13 mouse cellular contexts compared by ENCODE assay signal in genomic region chr13:54582126-54582525, GRCm38 (mm10). TPM values are rescaled to one million over a fixed set of nuclear protein-coding genes. Genes with fewer than 3 reads are reported as not detected.
DNase-seq lines count a peak whose midpoint lies in the region; ATAC-seq and TF ChIP-seq lines count a peak whose summit lies in the region.
"Had no signal": no experiment of that assay in that cellular context is flagged by ENCODE, and none has a peak within 500 bp of the region (broad histone marks: within the 10 kb centered on the region; RNA-seq: fewer than 3 reads in every experiment).

No protein-coding gene starts in this region.

- no peak overlapping the region for H3K9ac ChIP-seq in forebrain, embryonic 13.5 days
- no peak overlapping the region for H3K9ac ChIP-seq in forebrain, embryonic 16.5 days (replicated peaks; ENCODE audit: low read depth, low read length)
- H3K9ac ChIP-seq in limb, embryonic 12.5 days (replicated peaks): no peak overlapping the region
- H3K9ac ChIP-seq in MEL (ENCODE audit: control insufficient read depth, low read depth, low read length, poor library complexity, severe bottlenecking): no peak overlapping the region
- H3K9ac ChIP-seq: heart, embryonic 13.5 days; neural tube, embryonic 13.5 days had no signal

- H3K27me3 ChIP-seq in forebrain, embryonic 13.5 days: no peaks in the 10 kb centered on the region
- no peaks in the 10 kb centered on the region for H3K27me3 ChIP-seq in forebrain, embryonic 16.5 days (replicated peaks; ENCODE audit: control insufficient read depth, insufficient read depth, low read length)
- no peaks in the 10 kb centered on the region for H3K27me3 ChIP-seq in limb, embryonic 12.5 days
- no peaks in the 10 kb centered on the region for H3K27me3 ChIP-seq in limb, embryonic 10.5 days (ENCODE audit: low read depth, poor library complexity, severe bottlenecking)
- H3K27me3 ChIP-seq in MEL (ENCODE audit: control insufficient read depth in 1 of 2, insufficient read depth in 2 of 2, low read length in 2 of 2): no peaks in the 10 kb centered on the region
- H3K27me3 ChIP-seq: heart, embryonic 13.5 days; neural tube, embryonic 13.5 days had no signal

- 0 out of 2 replicates have a peak, but pooled peaks cover 2% of the 10 kb centered on the region for H3K79me2 ChIP-seq in MEL (ENCODE audit: control insufficient read depth, insufficient read depth, low read length, poor library complexity)

- no peak for TF ChIP-seq RAD21 in MEL (IDR thresholded peaks at IDR 0.05; ENCODE audit: low read depth, low read length)

- TF ChIP-seq CTCF in MEL (IDR thresholded peaks at IDR 0.05 in 2 of 3, conservative IDR thresholded peaks at IDR 0.05 in 1 of 3; ENCODE audit: control insufficient read depth in 1 of 3, insufficient read depth in 1 of 3, low read depth in 2 of 3, low read length in 3 of 3, poor library complexity in 1 of 3, severe bottlenecking in 1 of 3): no peak
- no peak for TF ChIP-seq CTCF in brain, embryonic 14.5 days (IDR thresholded peaks at IDR 0.05; ENCODE audit: borderline replicate concordance, extremely low read depth, insufficient read depth, insufficient read length)

- ATAC-seq in forebrain, embryonic 13.5 days: no peak
- no peak for ATAC-seq in forebrain, embryonic 16.5 days
- no peak for ATAC-seq in limb, embryonic 12.5 days (ENCODE audit: insufficient number of reproducible peaks, insufficient read depth, low FRiP score, low TSS enrichment, low read depth)

- H3K27ac ChIP-seq in forebrain, embryonic 13.5 days: peak overlapping the region; percentile 25; the same call in 1 of the 2 replicates
- no peak overlapping the region for H3K27ac ChIP-seq in forebrain, embryonic 16.5 days (ENCODE audit: low read length)
- 0 out of 2 replicates have a peak overlapping the region, but pooled peaks have one; percentile 17 for H3K27ac ChIP-seq in limb, embryonic 12.5 days
- no peak overlapping the region for H3K27ac ChIP-seq in limb, embryonic 10.5 days
- no peak overlapping the region for H3K27ac ChIP-seq in MEL (ENCODE audit: control insufficient read depth, low read depth, low read length)
- H3K27ac ChIP-seq: heart, embryonic 13.5 days; neural tube, embryonic 13.5 days had no signal

- H3K36me3 ChIP-seq in forebrain, embryonic 13.5 days (ENCODE audit: poor library complexity, severe bottlenecking): peaks cover 93% of the 10 kb centered on the region
- peaks cover 12% of the 10 kb centered on the region for H3K36me3 ChIP-seq in forebrain, embryonic 16.5 days (ENCODE audit: control insufficient read depth, insufficient read depth)
- peaks cover 99% of the 10 kb centered on the region for H3K36me3 ChIP-seq in limb, embryonic 12.5 days
- peaks cover 100% of the 10 kb centered on the region for H3K36me3 ChIP-seq in limb, embryonic 10.5 days
- H3K36me3 ChIP-seq in MEL (ENCODE audit: control insufficient read depth in 1 of 2, insufficient read depth in 2 of 2, low read length in 2 of 2): peaks cover 2 to 7% of the 10 kb centered on the region in 2 experiments; a peak in 3 of 4 replicates

- TF ChIP-seq EP300 in MEL (IDR thresholded peaks at IDR 0.05; ENCODE audit: low read depth in 1 of 2, low read length in 2 of 2): no peak

- H3K4me2 ChIP-seq in forebrain, embryonic 13.5 days: no peak overlapping the region
- no peak overlapping the region for H3K4me2 ChIP-seq in forebrain, embryonic 16.5 days (ENCODE audit: low read length)
- H3K4me2 ChIP-seq in limb, embryonic 12.5 days: no peak overlapping the region
- H3K4me2 ChIP-seq: heart, embryonic 13.5 days; neural tube, embryonic 13.5 days had no signal

- no peak for DNase-seq in limb, embryonic 10.5 days (ENCODE audit: low spot score)
- DNase-seq in MEL (ENCODE audit: low read depth, low spot score): no peak
- DNase-seq in brain, embryonic 14.5 days (ENCODE audit: low read depth): peak; percentile 59
- no peak for DNase-seq in ovary, adult 18-20 months (ENCODE audit: low spot score)
- DNase-seq in yolk sac, embryonic 10.5 days (ENCODE audit: low spot score): no peak
- DNase-seq: cerebellum, adult 9-10 months; liver had no signal

- no peak overlapping the region for H3K4me3 ChIP-seq in forebrain, embryonic 13.5 days
- no peak overlapping the region for H3K4me3 ChIP-seq in forebrain, embryonic 16.5 days (replicated peaks; ENCODE audit: low read length)
- no peak overlapping the region for H3K4me3 ChIP-seq in limb, embryonic 12.5 days (replicated peaks)
- no peak overlapping the region for H3K4me3 ChIP-seq in limb, embryonic 10.5 days
- H3K4me3 ChIP-seq in MEL (ENCODE audit: control insufficient read depth in 1 of 2, insufficient read depth in 1 of 2, low read depth in 2 of 2, low read length in 2 of 2): no peak overlapping the region
- H3K4me3 ChIP-seq: erythroblast, embryonic 14.5 days; heart, embryonic 13.5 days; neural tube, embryonic 13.5 days had no signal

- peaks cover 14% of the 10 kb centered on the region for H3K4me1 ChIP-seq in forebrain, embryonic 13.5 days
- peaks cover 3% of the 10 kb centered on the region for H3K4me1 ChIP-seq in forebrain, embryonic 16.5 days (replicated peaks; ENCODE audit: control insufficient read depth, insufficient read depth, low read length)
- no peaks in the 10 kb centered on the region for H3K4me1 ChIP-seq in limb, embryonic 12.5 days (replicated peaks)
- H3K4me1 ChIP-seq in limb, embryonic 10.5 days: no peaks in the 10 kb centered on the region; the same call in 1 of the 2 replicates
- peaks cover 0 to 5% of the 10 kb centered on the region in 2 experiments; a peak in 2 of 4 replicates for H3K4me1 ChIP-seq in MEL (ENCODE audit: control insufficient read depth in 1 of 2, insufficient read depth in 2 of 2, low read length in 2 of 2)

- no peaks in the 10 kb centered on the region for H3K9me3 ChIP-seq in forebrain, embryonic 13.5 days (replicated peaks)
- no peaks in the 10 kb centered on the region for H3K9me3 ChIP-seq in forebrain, embryonic 16.5 days (ENCODE audit: control insufficient read depth, low read length)
- H3K9me3 ChIP-seq in limb, embryonic 12.5 days: no peaks in the 10 kb centered on the region
- H3K9me3 ChIP-seq in limb, embryonic 10.5 days (replicated peaks): no peaks in the 10 kb centered on the region
- no peaks in the 10 kb centered on the region for H3K9me3 ChIP-seq in MEL (replicated peaks; ENCODE audit: insufficient read depth, low read length)
- H3K9me3 ChIP-seq: heart, embryonic 13.5 days; neural tube, embryonic 13.5 days had no signal

- TF ChIP-seq POLR2A in MEL (IDR thresholded peaks at IDR 0.05; ENCODE audit: control insufficient read depth in 1 of 2, insufficient read depth in 1 of 2, low read depth in 1 of 2, low read length in 2 of 2, poor library complexity in 1 of 2): no peak; a peak in 1 of 4 replicates
- TF ChIP-seq POLR2A in brain, embryonic 14.5 days (IDR thresholded peaks at IDR 0.05; ENCODE audit: borderline replicate concordance, extremely low read depth, insufficient read depth, insufficient read length, poor library complexity, severe bottlenecking): no peak

- 49% methylated on average over 10 of the region's 10 CpGs for WGBS in forebrain, embryonic 13.5 days
- WGBS in forebrain, embryonic 16.5 days: 33% methylated on average over 10 of the region's 10 CpGs
- whole genome bisulfite sequencing in limb, embryonic 12.5 days: 81% methylated on average over 10 of the region's 10 CpGs
- 92% methylated on average over 10 of the region's 10 CpGs for WGBS in limb, embryonic 10.5 days

RNA-seq across cellular contexts. Expression of gene Arl10, which starts 7.3 kb away (rescaled TPM):
- polyA plus RNA-seq in forebrain, embryonic 13.5 days (2015; fragmentation: Nextera tagmentation; extraction: Ambion mirVana): 52.1 and 53.5 TPM in 2 replicates
- polyA plus RNA-seq in forebrain, embryonic 16.5 days (2015; fragmentation: Nextera tagmentation; extraction: Ambion mirVana): 79.7 and 92.5 TPM in 2 replicates
- 38.8 and 39.6 TPM in 2 replicates for polyA plus RNA-seq in limb, embryonic 12.5 days (2016; fragmentation: Nextera tagmentation; extraction: Ambion mirVana)
- 28.8 and 31.5 TPM in 2 replicates for polyA plus RNA-seq in limb, embryonic 10.5 days (2016; fragmentation: Nextera tagmentation; extraction: Ambion mirVana)
- 3.8 and 5.1 TPM in 2 replicates for total RNA-seq in MEL (2012; rRNA removed)
- 10 to 100 TPM in 1 of 2 experiments, not detected in 1; 10.9 TPM for polyA plus RNA-seq in MEL (2012; ENCODE audit: insufficient read depth in 1 of 2, insufficient read length in 2 of 2, low read depth in 1 of 2, low replicate concordance in 2 of 2, missing spikeins in 1 of 2)
- 86.2 and 95.5 TPM in 2 replicates for polyA plus RNA-seq in brain, embryonic 14.5 days (2012; rRNA removed)
- polyA plus RNA-seq: erythroblast, embryonic 14.5 days had no signal

RNA-seq across cellular contexts. Expression of gene Nop16, which starts 7.8 kb away (rescaled TPM):
- polyA plus RNA-seq in forebrain, embryonic 13.5 days (2015; fragmentation: Nextera tagmentation; extraction: Ambion mirVana): 59.6 and 66.2 TPM in 2 replicates
- 67.7 and 69.8 TPM in 2 replicates for polyA plus RNA-seq in forebrain, embryonic 16.5 days (2015; fragmentation: Nextera tagmentation; extraction: Ambion mirVana)
- polyA plus RNA-seq in limb, embryonic 12.5 days (2016; fragmentation: Nextera tagmentation; extraction: Ambion mirVana): 87.5 and 90.1 TPM in 2 replicates
- polyA plus RNA-seq in limb, embryonic 10.5 days (2016; fragmentation: Nextera tagmentation; extraction: Ambion mirVana): 112 and 143 TPM in 2 replicates
- 126 and 131 TPM in 2 replicates for total RNA-seq in MEL (2012; rRNA removed)
- polyA plus RNA-seq in MEL (2012; ENCODE audit: insufficient read depth in 1 of 2, insufficient read length in 2 of 2, low read depth in 1 of 2, low replicate concordance in 2 of 2, missing spikeins in 1 of 2): 100 to 1,000 TPM in 1 of 2 experiments, not detected in 1; 172 TPM
- 29.8 and 30.8 TPM in 2 replicates for polyA plus RNA-seq in brain, embryonic 14.5 days (2012; rRNA removed)

RNA-seq across cellular contexts. Expression of gene Higd2a, which starts 7.9 kb away (rescaled TPM):
- 204 and 209 TPM in 2 replicates for polyA plus RNA-seq in forebrain, embryonic 13.5 days (2015; fragmentation: Nextera tagmentation; extraction: Ambion mirVana)
- polyA plus RNA-seq in forebrain, embryonic 16.5 days (2015; fragmentation: Nextera tagmentation; extraction: Ambion mirVana): 195 and 207 TPM in 2 replicates
- 168 and 173 TPM in 2 replicates for polyA plus RNA-seq in limb, embryonic 12.5 days (2016; fragmentation: Nextera tagmentation; extraction: Ambion mirVana)
- polyA plus RNA-seq in limb, embryonic 10.5 days (2016; fragmentation: Nextera tagmentation; extraction: Ambion mirVana): 143 and 148 TPM in 2 replicates
- total RNA-seq in MEL (2012; rRNA removed): 54.0 and 59.8 TPM in 2 replicates
- 100 to 1,000 TPM in 1 of 2 experiments, not detected in 1; 131 TPM for polyA plus RNA-seq in MEL (2012; ENCODE audit: insufficient read depth in 1 of 2, insufficient read length in 2 of 2, low read depth in 1 of 2, low replicate concordance in 2 of 2, missing spikeins in 1 of 2)
- 140 and 169 TPM in 2 replicates for polyA plus RNA-seq in brain, embryonic 14.5 days (2012; rRNA removed)

RNA-seq across cellular contexts. Expression of gene 4833439L19Rik, which starts 16.9 kb away (rescaled TPM):
- 262 and 276 TPM in 2 replicates for polyA plus RNA-seq in forebrain, embryonic 13.5 days (2015; fragmentation: Nextera tagmentation; extraction: Ambion mirVana)
- polyA plus RNA-seq in forebrain, embryonic 16.5 days (2015; fragmentation: Nextera tagmentation; extraction: Ambion mirVana): 310 and 319 TPM in 2 replicates
- 151 and 155 TPM in 2 replicates for polyA plus RNA-seq in limb, embryonic 12.5 days (2016; fragmentation: Nextera tagmentation; extraction: Ambion mirVana)
- 198 TPM in 2 replicates for polyA plus RNA-seq in limb, embryonic 10.5 days (2016; fragmentation: Nextera tagmentation; extraction: Ambion mirVana)
- total RNA-seq in MEL (2012; rRNA removed): 32.0 and 34.2 TPM in 2 replicates
- 10 to 100 TPM in 1 of 2 experiments, not detected in 1; 53.8 TPM for polyA plus RNA-seq in MEL (2012; ENCODE audit: insufficient read depth in 1 of 2, insufficient read length in 2 of 2, low read depth in 1 of 2, low replicate concordance in 2 of 2, missing spikeins in 1 of 2)
- polyA plus RNA-seq in brain, embryonic 14.5 days (2012; rRNA removed): 172 and 184 TPM in 2 replicates

RNA-seq across cellular contexts. Expression of gene Cltb, which starts 29.0 kb away (rescaled TPM):
- polyA plus RNA-seq in forebrain, embryonic 13.5 days (2015; fragmentation: Nextera tagmentation; extraction: Ambion mirVana): 57.2 and 60.3 TPM in 2 replicates
- 132 and 157 TPM in 2 replicates for polyA plus RNA-seq in forebrain, embryonic 16.5 days (2015; fragmentation: Nextera tagmentation; extraction: Ambion mirVana)
- 17.2 and 18.2 TPM in 2 replicates for polyA plus RNA-seq in limb, embryonic 12.5 days (2016; fragmentation: Nextera tagmentation; extraction: Ambion mirVana)
- 8.5 and 12.3 TPM in 2 replicates for polyA plus RNA-seq in limb, embryonic 10.5 days (2016; fragmentation: Nextera tagmentation; extraction: Ambion mirVana)
- total RNA-seq in MEL (2012; rRNA removed): 23.5 and 25.0 TPM in 2 replicates
- polyA plus RNA-seq in MEL (2012; ENCODE audit: insufficient read depth in 1 of 2, insufficient read length in 2 of 2, low read depth in 1 of 2, low replicate concordance in 2 of 2, missing spikeins in 1 of 2): 10 to 100 TPM in 1 of 2 experiments, not detected in 1; 59.9 TPM
- polyA plus RNA-seq in brain, embryonic 14.5 days (2012; rRNA removed): 76.1 and 109 TPM in 2 replicates

Comparison
In these comparisons a context has a peak if more than half of its experiments do, and no peak if none do; other contexts are left out.
1. H3K27ac ChIP-seq: peak in forebrain, embryonic 13.5 days (single experiment) and limb, embryonic 12.5 days (single experiment); none in forebrain, embryonic 16.5 days (single experiment), limb, embryonic 10.5 days (single experiment) and MEL (single experiment).